Mouse (Mus musculus) sigmoid colon, adult 10 weeks (tissue): ENCODE measurements around the gene Krt73. TPM values are rescaled to one million over a fixed set of nuclear protein-coding genes. Genes with fewer than 3 reads are reported as not detected.

Experiments
- polyA plus RNA-seq: library from polyadenylated mRNA; stranded (reverse); fragments of 350-450 nt; fragmentation: Illumina TruSeq; extraction: RNeasy Lipid Tissue Mini Kit (QIAGEN cat#74804); gene quantifications from one replicate; pipeline ENCODE4 v1.2.3, GENCODE M21; 2014; ENCODE audit warnings: low read depth, low replicate concordance

Krt73 gene
- polyA plus RNA-seq = not detected

DNA sequence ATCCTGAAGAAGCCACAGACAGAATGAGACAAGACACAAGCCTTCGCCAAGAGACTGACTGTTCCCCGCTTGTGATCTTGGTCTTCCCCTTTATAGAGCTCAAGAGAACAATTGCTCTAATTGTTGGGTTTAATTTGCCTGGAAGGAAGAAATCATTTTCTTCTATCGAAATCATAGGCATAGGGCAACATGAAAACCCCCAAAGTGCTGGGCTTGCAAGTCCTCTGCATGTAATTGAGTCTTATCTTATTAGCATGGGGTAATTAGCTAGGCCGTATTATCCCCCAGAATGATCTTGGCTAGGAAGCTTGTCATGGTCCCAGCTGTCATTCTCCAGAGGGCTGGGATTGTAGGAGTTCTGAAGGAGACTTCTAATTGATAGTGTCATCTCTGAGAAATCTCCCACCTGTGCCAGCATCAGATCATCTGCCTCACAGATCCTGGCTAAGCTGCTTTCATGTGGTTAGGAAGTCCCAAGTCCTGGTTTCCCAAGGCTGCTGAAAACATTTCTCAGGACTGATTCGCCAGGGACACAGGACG is at the start of gene Krt73:
Krt73 (minus strand) TSS at position 51 of the 540 bp plus-strand sequence.

DNA sequence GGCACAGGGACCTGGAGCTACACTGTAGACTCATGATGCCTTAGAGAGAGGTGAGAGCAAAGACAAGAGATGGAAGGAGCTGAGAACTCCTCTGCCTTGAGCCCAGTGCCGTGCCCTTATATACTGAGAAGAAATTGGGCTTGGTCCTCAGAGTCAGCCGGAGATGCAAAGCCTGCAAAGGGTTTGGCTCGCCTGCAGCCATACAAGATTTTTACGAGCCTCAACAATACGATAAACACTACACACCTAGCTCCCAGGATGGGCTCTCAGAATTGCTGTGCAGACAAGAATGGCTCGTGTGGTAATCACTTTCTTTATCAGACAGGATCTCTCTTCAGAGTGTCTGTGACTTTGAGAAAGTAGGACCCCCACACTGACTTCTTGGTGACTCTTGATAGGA is 48.5 kb upstream of the Krt73 start, which contains the start of gene Krt1:
Krt1 (minus strand) TSS at position 101 of the 400 bp plus-strand sequence.

DNA sequence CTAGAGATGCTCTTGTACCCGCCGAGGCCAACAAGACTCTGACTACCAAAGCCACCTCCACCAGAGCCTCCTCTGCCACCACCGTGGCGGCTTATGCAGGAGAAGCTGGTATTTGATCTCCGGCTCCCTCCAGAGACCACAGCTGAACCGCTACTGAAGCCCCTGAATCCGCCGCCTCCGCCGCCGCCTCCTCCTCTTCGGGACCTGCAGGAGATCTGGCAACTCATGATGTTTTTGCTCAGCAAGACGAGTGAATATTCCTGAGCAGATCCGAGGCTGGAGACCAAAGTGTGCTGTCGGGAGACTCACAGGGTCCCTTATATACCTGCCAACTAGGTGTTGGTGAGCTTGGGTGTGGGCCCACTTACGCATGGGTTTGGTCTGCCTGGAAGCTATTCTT is 15.7 kb upstream of the Krt73 start, which contains the start of gene Krt2:
Krt2 (minus strand) TSS at position 295 of the 400 bp plus-strand sequence.

DNA sequence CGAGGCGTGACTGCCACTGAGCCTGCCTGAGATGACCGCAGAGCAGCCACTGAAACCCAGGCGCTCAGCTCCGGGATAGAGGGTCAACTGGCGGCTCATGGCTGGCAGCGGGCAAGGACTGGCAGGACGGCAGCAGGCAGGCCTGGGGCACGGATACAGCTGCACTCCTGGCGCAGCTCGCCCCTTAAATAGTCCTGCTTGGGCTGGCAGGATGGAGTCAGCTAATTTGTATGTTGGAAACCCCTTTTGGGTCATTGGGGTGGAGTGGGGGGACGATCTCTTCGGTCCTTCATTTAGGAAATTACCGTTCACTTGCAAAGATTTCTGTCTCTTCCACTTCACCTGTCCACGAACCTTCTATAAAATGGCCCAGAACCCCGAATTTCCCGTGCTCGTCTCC is 15.8 kb downstream of the Krt73 start, which contains the start of gene Krt72:
Krt72 (minus strand) TSS at position 101 of the 400 bp plus-strand sequence.

Other genes starting within 250 kb of the Krt73 start
- not detected for gene Krt90, start 239.4 kb downstream of the Krt73 start, polyA plus RNA-seq
- not detected for gene Krt75, start 228.4 kb downstream of the Krt73 start, polyA plus RNA-seq
- not detected for gene Gm5414, start 174.2 kb downstream of the Krt73 start, polyA plus RNA-seq
- not detected for gene Gm5478, start 155.0 kb downstream of the Krt73 start, polyA plus RNA-seq
- not detected for gene Krt6b, start 122.1 kb downstream of the Krt73 start, polyA plus RNA-seq
- gene Krt6a, start 108.0 kb downstream of the Krt73 start, polyA plus RNA-seq = not detected
- gene Krt5, start 89.4 kb downstream of the Krt73 start, polyA plus RNA-seq = not detected
- not detected for gene Krt71, start 59.2 kb downstream of the Krt73 start, polyA plus RNA-seq
- not detected for gene Krt72, start 15.9 kb downstream of the Krt73 start, polyA plus RNA-seq
- not detected for gene Krt2, start 15.8 kb upstream of the Krt73 start, polyA plus RNA-seq
- gene Krt1, start 48.4 kb upstream of the Krt73 start, polyA plus RNA-seq = 0.16 TPM
- not detected for gene Krt77, start 67.4 kb upstream of the Krt73 start, polyA plus RNA-seq
- not detected for gene Krt76, start 90.6 kb upstream of the Krt73 start, polyA plus RNA-seq
- not detected for gene Krt4, start 122.4 kb upstream of the Krt73 start, polyA plus RNA-seq
- not detected for gene Krt79, start 138.0 kb upstream of the Krt73 start, polyA plus RNA-seq
- gene Krt78, start 151.9 kb upstream of the Krt73 start, polyA plus RNA-seq = not detected
- 179 TPM for gene Krt8, start 202.1 kb upstream of the Krt73 start, polyA plus RNA-seq
- 14.7 TPM for gene Krt18, start 225.8 kb upstream of the Krt73 start, polyA plus RNA-seq